Mouse (Mus musculus) retina, postnatal 1 day (tissue): ENCODE results near the gene Ing5.
"Not testable (repeated sequence)": the region's sequence is repeated elsewhere in the genome, so short reads cannot be mapped to it uniquely, and the experiment has no call there.

Source experiments
- DNase-seq: peaks from one replicate; pipeline ENCODE4 v3.0.0-alpha.2; 2012

The Ing5 gene

GRCm38 (mm10) chr1:93811495-93812039 lies 7.8 kb downstream of the Ing5 start:
- no peak for DNase-seq

DNA sequence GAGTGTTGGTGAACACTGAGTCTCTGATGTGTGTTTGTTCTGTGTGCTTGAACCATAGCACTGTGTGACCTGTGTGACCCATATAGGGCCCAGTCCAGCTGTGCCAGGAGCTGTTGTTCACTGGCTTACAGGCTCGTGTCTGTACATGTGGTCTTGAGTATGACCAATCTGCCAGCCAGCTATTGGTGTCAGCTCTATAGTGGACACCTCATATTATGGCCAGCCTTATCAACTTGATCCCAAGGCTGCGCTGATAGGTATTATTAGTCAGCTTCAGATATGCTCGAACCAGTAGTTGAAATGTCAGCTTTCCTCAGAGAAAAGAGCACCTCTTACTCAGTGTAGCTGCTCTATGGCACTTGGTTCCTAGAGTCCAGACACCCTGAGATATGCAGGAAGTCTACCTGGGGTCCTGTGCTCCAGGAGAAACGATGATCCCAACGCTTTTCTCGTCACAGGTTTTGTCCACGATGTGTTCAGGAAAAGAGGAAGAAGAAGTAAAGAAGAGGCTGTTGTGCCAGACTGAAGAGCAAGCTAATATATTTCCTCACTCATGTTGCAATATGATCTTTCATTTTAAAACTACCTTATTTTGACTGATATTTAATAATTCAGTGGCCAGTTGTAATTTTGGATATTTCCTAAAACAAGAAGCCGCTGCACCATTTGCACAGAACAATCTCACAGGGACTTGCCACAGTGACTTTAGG lies 14.2 kb downstream of the Ing5 start:
- no peak for DNase-seq

- no peak for DNase-seq
Measured at GRCm38 (mm10) chr1:93818722-93819121, 15.0 kb downstream of the Ing5 start.

GRCm38 (mm10) chr1:93823796-93824495 lies 20.2 kb downstream of the Ing5 start:
- DNase-seq, result no peak

DNA sequence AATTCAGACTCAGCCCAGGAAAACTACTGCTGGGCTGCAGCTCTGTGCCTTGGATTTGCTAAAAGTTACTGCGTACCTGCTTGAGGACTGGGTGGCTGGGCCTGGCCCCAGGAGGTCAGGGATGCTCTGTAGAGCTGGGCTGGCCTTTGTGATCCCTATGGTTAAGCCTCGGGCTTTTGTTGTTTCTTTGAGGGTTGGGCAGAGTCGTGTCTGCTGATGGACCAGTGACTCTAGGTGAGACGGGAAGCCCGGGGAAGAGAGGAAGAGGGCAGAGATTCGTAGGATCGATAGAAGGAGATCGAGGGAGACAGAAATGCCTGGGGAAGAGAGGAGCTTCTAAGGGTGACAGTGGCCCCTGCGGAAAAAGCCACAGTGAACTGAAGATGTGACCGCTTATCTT lies 20.8 kb downstream of the Ing5 start, which contains the start of gene D2hgdh:
Gene D2hgdh, plus strand, starts transcription at position 301 of the 400 bp plus-strand sequence.
- no peak for DNase-seq

DNA sequence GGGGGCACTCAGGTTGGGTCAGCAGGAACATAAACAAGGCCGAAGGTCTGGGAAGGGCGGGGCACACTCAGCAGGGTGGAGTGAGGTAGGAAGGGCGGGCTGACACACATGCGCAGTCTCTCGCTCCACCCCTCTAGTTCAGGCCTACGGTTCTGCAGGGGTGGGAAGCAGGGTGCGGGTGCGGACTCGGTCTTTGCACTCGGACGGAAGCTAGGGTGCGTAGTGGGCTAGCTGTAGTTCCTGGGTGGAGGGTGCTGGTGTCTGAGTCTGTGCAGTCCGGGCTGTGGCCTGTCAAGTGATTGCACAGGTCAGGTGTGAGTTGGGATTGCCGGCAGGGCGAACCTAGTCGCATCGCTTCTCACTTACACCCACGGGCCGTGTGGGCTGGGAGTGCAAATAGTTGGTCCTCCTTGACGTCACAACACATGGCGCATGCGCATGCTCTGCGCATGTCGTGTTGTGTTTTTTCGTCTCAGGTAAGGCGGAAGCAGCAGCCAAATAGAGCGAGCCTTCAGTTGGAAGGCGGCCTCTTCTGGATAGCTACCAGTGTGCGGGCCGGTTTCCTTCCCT lies 21.4 kb downstream of the Ing5 start:
- DNase-seq, result peak; percentile 96

- peak; percentile 48 for DNase-seq
Measured at GRCm38 (mm10) chr1:93825771-93826539, 22.2 kb downstream of the Ing5 start.

DNA sequence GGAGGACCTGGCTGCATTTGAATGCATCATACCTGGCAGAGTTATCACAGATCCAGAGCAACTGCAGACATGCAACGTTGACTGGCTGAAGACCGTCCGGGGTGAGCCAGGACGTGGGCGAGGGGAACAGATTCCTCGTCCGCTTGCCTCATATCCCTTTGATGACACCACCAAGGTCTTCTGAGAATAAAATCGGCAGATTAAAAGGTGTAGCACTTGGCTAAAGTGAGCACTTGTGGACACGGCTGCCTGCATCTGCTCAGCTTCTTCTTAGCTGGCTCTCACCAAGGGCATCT lies 22.7 kb downstream of the Ing5 start:
- no peak for DNase-seq

- DNase-seq, result not testable (repeated sequence)
Measured at GRCm38 (mm10) chr1:93832754-93833360, 29.1 kb downstream of the Ing5 start.

DNA sequence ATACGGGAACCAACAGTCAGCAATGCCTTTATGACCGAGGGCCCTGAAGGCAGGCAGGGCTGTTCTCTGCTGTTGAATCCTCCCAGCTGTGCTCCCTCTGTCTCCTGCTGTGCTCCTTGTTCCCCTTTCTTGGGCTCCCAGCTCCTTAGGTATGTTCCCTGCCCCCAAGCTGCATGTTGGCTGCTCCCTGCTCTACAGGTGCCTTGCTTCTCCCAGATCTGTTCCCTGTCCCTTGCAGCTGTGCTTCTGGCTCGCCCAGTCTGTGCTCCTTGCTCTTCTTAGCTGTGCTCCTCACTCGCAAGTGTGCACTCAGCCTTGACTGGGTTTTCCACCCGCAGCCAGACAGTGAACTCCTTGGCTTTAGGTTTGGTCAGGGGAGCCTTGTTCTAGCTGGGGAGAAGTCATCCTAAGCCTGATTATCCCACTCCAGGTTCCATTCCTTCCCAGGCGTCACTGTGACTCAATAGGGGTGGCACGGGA lies 30.9 kb downstream of the Ing5 start:
- DNase-seq, result no peak

DNA sequence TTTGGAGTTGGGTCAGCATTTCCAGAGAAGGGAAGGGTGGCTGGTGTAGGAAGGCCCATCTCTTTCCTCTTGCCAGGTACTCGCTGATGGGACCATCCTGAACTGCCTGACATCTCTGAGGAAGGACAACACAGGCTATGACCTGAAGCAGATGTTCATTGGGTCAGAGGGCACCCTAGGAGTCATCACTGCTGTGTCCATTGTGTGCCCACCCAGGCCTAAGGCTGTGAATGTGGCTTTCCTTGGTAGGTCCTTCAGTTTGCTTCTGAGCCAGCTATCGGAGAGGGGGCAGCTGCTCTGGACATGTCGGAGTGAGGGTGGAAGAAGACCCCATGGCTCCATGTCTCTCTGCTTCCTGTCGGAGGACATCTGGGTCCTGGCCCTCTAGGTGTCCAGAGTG lies 31.4 kb downstream of the Ing5 start:
- no peak for DNase-seq

DNA sequence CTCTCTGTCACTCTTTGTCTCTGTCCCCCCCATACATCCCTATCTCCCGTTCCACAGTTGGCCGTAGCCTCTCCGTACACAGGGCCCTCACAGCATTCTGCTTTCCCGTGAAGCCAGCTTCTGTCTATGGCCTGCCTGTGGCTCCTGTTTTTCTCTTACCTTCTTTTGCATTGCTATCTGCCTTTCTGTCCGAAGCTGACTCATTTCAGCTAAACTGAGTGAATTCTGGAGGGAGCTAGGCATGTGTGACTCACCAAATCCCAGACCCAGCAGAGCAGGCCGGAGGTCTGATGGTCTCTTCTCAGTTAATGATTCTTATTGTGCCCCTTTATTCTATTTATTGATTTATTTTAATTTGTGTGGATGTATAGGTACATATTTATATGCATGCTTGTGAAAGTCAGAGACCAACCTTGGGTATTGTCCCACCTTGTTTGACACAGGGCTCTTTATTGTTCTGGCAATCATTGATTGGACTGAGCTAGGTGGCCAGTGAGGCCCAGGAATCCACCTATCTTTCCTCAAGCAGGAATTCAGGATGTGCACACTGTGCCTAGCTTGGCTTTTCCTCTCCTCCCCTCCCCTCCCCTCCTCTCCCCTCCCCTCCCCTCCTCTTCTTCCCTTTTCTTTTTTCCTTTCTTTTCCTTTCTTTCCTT lies 32.2 kb downstream of the Ing5 start:
- DNase-seq, result no peak

DNA sequence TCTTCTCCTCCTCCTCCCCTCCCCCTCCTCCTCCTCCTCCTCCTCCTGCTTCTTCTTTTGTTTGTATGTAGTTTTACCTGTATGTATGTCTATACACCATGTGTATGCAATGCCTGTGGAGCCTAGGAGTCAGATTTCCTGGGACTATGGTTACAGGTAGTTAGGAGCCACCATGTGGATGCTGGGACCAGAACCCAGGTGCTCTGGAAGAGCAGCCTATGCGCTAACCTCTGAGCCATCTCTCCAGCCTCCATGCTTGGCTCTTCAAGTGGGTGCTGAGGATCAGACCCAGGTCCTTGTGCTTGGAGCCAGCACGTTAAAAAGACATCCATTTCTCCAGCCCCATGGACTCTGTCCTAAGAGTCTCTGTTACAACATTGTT lies 32.8 kb downstream of the Ing5 start:
- DNase-seq, result no peak

- DNase-seq, result no peak
Measured at GRCm38 (mm10) chr1:93837335-93837734, 33.6 kb downstream of the Ing5 start.

GRCm38 (mm10) chr1:93838569-93838968 lies 34.8 kb downstream of the Ing5 start:
- not testable (repeated sequence) for DNase-seq

- not testable (repeated sequence) for DNase-seq
Measured at GRCm38 (mm10) chr1:93845766-93846366, 42.1 kb downstream of the Ing5 start.

GRCm38 (mm10) chr1:93855790-93856189 lies 52.0 kb downstream of the Ing5 start:
- DNase-seq, result not testable (repeated sequence)

DNA sequence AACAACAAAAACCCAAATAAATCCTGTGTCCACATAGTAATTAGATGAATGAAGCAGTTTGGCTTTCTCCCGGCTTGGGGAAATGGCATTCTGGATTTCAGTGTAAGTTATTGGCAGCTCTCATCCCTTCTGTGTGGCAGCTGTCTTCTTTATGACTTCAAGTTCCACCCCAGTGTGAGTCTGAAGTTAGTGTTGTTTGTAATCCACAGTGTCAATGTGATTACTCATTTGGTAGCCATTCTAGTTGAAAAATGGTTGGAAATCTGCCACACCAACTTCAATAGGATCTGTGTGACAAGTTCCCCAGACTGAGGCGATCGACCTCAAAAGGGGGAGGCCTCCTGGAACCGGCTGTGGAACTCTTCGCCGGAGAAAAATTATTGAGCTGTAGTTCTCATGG lies 53.6 kb downstream of the Ing5 start:
- DNase-seq, result no peak

- DNase-seq, result no peak
Measured at GRCm38 (mm10) chr1:93857991-93858390, 54.2 kb downstream of the Ing5 start.

DNA sequence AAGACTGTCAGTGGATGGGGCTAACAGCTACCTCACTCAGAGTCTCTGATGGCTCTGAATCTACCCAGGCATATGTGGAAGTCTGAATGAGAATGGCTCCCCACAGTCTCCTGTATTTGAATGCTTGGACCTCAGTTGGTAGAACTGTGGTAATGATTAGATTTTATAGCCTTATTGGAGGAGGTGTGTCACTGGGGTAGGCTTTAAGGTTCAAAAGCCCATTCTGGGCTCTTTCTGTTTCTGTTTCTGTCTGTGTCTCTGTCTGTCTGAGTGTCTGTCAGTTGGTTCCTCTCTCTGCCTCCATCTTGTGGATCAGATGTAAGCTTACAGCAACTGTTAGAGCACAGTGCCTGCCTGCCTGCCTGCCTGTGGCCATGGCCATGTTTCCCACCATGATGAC lies 55.9 kb downstream of the Ing5 start:
- no peak for DNase-seq

- DNase-seq, result not testable (repeated sequence)
Measured at GRCm38 (mm10) chr1:93861048-93861447, 57.3 kb downstream of the Ing5 start, which contains the start of gene Gal3st2. Gal3st2 (plus strand) TSS chr1:93861306.
